Mouse (Mus musculus) frontal cortex, postnatal 14 days (tissue): ENCODE data around the gene Fmnl2.
A peak's percentile ranks its signal among the peaks of the same experiment; 100 is the strongest.

ENCODE experiments used
- DNase-seq, 2 experiments: peaks; one replicate each; pipeline ENCODE4 v3.0.0; 2022; ENCODE audit warnings: low spot score in 2 of 2

Fmnl2 gene

GRCm38 (mm10) chr2:53105408-53105807 lies 247.7 kb downstream of the Fmnl2 start:
- DNase-seq: no peak

- no peak for DNase-seq
Observed at GRCm38 (mm10) chr2:53106056-53106455, 248.4 kb downstream of the Fmnl2 start.

- DNase-seq: no peak
Observed at GRCm38 (mm10) chr2:53106472-53106871, 248.8 kb downstream of the Fmnl2 start.

GRCm38 (mm10) chr2:53108547-53108946 lies 250.9 kb downstream of the Fmnl2 start:
- no peak for DNase-seq

GRCm38 (mm10) chr2:53121797-53122196 lies 264.1 kb downstream of the Fmnl2 start:
- peak; percentile 35 to 40 for DNase-seq

GRCm38 (mm10) chr2:53125998-53126397 lies 268.3 kb downstream of the Fmnl2 start:
- DNase-seq: no peak

- no peak for DNase-seq
Observed at GRCm38 (mm10) chr2:53129070-53129469, 271.4 kb downstream of the Fmnl2 start.

- DNase-seq: no peak
Observed at GRCm38 (mm10) chr2:53131567-53131966, 273.9 kb downstream of the Fmnl2 start.

GRCm38 (mm10) chr2:53146852-53147251 lies 289.2 kb downstream of the Fmnl2 start:
- DNase-seq: no peak

- no peak for DNase-seq
Observed at GRCm38 (mm10) chr2:53173966-53174365, 316.3 kb downstream of the Fmnl2 start.

- DNase-seq: no peak
Observed at GRCm38 (mm10) chr2:53178966-53179365, 321.3 kb downstream of the Fmnl2 start.

GRCm38 (mm10) chr2:53179876-53180275 lies 322.2 kb downstream of the Fmnl2 start:
- DNase-seq: no peak
